Mouse (Mus musculus) mouse trophoblast stem cell (cell line): ENCODE results near the gene Akip1.

Experiments
- in situ Hi-C, 2 experiments: fragments of 300-500 bp; cut with MseI, MboI; formaldehyde crosslinking; loops; 2 replicates in 1 of 2; 3 replicates in 1 of 2; pipeline ENCODE4 v1.15.1; 2025

Akip1 gene

DNA sequence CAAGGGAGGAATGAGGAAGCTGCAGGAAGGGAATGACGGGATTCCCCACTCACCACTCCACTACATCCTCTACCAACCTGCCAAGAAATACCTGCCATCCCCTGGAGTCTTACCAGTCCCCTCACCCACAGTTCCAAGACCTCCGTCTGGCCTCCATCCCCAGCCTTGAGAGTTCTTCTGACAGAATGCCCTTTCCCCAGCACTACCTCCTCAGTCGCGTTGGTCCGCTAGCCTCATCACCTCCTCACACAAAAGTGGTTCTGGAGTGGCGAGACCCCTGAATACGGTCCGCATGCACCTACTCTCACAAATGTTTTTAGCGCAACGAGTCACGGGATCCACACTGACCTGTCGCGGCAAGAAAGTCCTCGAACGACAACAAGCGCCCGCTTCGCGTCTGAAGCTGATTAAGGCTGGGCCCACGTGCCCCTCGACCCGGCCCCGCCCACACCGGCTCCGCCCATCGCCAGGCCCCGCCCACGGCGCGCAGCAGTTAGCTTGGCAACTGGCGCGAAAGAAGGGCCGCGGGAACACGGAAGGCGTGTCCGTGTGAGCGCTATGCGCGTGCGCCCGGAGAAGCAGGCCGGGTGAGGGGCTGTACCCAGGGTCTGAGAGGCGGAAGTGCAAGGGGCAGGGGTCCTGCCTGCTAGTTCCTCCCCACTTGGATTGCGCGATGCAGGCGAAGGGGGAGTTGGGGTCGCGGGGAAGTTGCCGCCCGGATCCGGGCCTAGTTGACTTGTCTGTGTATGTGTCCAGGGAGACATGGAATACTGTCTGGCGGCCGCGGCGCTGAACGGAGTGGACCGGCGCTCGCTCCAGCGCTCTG, at the start of gene Akip1, which contains the start of gene St5:
Akip1 (plus strand) TSS at position 501 of the 826 bp plus-strand sequence.
St5 (minus strand) TSS at position 416 of the 826 bp plus-strand sequence.
- in situ Hi-C loops, result loop anchor here in 1 of 2 experiments (25.0 kb wide), 1 partner anchor 166 kb away; no protein-coding TSS in a partner anchor

DNA sequence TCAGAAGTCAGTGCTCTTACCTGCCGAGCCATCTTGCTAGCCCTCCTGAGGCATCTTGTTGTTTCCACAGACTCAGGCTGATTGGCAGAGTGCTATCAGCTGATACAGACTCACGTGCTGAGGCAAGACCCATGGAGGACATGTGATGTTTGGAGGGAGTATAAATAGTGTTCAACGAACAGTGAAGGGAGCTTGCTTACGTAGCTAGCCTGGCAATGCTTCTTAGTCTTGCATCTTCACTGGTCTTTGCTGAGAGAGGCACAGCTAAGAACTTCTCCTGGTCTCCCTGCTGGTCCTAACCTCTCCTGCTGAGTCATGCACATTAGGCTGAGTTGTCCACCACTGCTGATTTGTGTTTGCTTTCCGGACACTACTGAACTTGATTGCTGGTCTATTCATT, 48.6 kb upstream of the Akip1 start:
- in situ Hi-C loops, result no loop called here

DNA sequence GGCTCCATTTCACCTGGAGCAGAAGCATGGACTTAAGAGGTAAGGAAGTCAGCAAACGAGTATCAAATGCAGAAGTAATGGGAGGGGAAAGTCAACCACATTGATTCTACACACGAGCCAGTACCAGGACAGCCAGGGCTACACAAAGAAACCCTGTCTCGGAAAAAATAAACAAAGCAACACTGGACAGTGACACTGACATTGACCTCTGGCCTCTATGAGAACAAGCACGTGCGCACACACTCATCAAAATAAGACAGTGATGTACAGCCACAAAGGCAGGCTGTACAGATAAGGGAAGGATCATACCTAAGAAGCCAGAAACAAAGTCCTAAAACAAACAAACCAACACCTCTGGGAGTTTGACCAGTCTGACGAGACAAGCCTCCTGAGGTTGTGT, 45.6 kb upstream of the Akip1 start:
- in situ Hi-C loops, result no loop called here

DNA sequence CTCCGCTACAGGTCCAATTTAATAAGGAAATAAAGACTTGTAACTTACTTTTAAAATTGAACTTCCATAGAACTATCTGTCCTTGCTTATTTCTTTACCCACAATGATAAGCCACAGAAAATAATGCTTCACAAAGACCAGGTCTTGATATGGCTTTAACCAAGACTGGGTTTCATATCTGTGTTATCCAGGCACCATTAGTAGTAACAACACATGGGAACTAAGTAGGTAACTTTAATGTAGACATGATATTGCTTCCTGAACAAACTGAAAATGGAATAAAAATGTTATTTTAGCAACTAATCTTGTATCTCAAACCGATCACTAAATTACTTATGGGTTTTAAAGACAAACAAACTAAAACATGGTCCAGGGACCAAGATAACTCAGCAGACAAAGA, 44.2 kb upstream of the Akip1 start:
- in situ Hi-C loops, result no loop called here

DNA sequence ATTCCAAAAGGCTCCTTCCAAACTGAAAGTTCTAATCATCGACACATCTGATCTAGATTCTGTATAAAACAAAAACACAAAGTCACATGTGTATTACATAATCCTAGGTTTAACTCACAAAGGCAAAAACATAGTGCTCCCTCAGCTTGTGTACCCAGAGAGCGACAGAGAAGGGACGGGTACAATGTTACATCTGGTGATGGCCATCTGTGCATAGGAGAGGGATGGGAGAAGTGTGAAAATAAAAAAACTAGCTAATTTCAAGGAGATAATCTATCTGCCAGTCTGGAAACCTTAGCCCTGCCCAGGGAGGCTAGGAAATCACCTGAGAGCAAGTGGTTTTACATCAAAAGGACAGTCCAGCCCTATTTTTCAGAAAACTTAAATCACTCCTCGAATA, 40.9 kb upstream of the Akip1 start:
- in situ Hi-C loops, result no loop called here

DNA sequence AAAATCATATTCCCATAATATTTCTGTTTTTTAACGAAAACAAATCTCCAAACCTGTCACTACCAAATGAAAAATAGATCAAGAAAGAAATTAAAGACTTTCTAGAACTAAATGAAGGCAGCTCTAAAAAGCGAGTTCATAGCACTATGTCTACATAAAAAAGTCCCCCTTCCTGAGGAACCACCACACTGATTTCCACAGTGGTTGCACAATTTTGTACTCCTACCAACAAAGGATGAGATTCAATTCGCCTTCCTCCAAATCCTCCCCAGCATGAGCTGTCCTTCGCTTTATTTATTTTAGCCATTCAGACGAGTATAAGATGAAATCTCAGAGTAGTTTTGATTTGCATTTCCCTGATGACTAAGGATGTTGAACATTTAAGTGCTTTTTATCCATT, 36.8 kb upstream of the Akip1 start:
- in situ Hi-C loops, result no loop called here

DNA sequence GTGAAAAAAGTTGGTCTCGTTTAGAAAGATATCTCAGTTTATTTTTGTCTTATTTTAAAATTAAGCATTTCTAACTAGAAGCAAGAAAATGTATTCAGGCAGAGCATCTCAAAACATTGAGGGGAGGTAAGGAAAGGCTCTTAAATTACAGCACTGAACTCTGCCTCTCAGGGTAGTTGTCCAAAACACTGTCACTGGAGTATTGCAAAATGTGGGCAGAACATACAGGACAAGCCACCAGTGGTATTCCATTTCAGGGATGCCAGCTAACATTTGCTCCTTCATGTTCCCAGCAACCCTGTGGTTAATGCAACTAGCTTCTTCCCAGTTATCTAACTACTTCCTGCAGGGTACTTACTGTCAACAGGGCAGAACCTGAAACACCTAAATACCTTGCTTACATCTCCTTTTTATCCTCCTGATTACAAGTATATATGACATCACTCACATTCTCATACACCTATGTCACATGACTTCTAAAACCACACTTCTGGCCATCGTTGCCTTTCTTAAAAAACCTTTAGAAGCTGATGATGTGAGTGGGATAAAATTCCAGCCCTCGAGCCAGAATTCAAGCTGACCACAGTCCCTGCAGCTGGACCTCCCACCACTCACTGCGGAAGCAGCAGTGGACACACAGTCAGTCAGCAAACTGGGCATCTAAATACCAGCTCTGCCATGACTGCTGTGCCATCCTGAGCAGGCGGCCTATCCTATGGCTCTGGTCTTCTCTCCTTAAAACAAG, 33.9 kb upstream of the Akip1 start:
- in situ Hi-C loops, result no loop called here

DNA sequence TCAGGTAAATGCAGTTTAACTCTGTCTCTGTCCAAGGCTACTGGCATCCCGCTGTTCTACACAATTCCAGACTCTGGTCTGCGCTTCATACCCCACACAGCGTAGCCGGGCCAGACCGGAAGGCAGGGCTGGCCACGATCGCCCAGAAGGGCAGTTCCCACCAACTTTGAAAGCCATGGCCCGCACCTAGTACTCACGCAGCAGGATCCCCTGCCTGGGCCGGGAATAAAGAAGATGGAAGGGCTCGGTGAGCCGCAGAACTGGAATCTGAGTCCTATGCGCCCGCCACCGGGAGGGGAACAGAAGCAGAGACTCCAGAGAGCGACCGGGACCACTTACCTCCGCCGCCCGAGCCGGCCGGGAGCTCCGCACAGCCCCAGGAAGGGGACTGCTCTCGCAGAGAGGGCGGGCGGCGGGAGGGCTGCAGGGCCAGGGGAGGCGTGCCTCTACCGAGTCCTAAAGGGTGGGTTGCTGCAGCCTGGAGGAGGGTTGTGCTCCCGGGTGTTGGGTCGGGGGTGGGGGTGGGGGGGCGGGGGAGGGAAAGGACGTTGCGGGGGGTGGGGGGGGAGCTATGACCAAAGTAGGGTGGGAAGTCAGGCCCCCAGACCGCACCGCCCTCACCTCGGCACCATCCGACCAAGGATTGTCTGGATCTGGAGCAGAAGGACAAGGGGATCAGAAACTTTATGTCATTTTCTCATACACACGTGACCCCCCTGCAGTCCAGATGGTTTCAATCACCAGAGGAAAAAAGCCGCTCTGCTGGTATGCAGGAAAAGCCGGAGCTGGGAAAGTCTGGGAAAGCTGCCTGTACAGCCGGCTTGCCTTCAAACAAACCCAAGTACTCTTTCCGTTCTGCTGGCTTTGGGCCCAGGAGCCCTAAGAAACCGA, 31.7 kb upstream of the Akip1 start:
- in situ Hi-C loops, result no loop called here

DNA sequence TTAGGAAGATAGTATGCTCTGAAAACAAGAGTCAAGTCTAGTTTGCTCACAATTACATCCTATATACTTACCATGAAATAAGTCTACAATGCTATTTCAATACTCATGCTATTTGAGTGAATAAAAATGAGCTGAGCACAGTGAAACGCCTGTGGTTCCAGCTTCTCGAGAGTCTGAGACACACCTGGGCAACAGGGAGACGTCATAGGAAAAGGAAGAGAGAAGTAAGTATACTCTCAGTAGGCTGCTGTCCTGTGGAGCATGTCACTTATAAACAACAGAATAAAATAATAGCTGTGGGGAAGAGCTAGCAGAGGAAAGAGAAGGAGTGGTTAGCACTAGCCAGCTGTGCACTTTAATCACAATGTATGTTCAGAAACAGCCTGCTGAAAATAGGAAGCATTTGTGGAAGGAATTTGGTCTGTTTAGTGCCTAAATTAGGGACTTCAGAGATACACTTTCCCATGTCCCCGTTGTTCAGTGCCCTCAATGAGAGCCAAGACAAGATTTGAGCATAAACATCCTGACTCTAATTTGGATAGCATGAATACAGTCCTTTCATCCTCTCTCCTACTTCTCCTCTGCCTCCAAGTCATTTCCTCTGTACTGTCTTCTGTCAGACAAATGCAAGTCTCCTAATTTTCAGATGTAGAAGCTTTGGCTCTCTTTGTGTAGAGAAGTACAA, 28.4 kb upstream of the Akip1 start:
- in situ Hi-C loops, result no loop called here

DNA sequence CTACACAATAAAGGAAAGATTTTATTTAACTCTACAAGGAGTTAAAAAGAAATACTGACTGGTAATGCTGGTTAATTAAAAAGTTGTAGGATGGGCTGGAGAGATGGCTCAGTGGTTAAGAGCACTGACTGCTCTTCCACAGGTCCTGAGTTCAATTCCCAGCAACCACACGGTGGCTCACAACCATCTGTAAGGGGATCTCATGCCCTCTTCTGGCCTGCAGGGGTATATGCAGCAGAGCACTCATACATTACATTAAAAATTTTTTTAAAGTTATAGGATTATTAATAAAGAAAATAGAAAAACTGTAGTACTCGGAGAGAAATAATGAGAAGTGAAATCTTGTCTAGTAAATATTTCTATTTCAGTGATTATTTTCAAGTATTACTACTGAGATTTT, 23.2 kb upstream of the Akip1 start:
- in situ Hi-C loops, result no loop called here

DNA sequence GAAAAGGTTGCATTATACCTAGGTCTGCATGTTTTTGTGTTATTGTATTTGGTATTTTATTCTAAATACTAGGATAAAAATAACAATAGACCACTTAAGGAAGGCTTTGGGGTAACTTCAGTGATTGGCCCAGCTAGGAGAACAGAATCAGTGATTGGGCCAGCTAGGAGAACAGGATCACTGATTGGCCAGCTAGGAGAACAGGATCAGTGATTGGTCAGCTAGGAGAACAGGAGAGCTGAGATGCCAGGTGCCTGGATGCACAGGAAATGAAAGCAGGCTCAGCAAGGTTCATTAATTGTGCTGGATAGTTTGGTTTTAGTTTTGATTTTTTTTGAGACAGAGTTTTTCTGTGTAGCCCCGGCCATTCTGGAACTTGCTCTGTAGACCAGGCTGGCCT, 22.6 kb upstream of the Akip1 start:
- in situ Hi-C loops, result no loop called here

DNA sequence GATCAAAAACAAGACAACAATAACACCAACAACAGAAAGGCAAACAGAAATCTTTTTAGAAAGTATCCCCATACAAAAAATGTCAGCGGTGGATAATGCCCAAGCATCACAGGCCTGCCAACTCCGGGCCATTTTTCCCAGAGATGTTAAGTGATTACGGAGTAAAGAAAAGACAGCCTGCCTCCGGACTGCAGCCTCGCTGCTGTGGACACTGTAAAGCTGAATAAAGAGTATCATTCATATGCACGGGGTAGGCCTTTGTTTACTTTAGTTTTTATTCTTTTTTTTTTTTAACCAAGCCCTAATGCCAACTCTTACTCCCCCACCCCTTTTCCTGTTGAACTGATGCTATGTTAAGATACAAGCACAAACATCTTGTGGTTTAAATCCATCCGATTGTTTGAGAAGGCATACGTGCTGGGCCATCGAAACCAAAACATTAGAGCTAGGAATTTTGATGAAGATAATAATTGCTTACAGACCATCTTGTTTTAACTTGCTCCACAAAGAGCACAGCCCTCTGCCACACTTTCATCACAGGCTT, 16.8 kb upstream of the Akip1 start:
- in situ Hi-C loops, result no loop called here

DNA sequence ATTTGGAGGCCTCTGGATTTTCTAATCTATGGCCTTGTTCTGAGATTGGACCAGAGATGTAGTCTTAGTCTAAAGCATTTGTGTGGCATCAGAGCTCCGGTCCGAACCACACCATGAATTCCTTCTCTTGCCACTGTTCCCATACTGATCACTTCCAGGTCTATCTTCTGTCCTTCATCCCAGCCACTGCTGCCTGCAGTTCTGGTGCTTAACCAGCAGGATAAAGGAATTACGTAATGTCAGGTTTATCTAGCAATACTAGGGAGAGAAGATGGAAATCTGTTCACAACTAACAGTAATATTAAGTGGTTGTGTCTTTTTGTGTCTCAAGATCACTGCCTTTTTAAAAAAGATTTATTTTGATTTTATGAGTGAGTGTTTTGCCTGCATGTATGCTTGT, 13.4 kb upstream of the Akip1 start:
- in situ Hi-C loops, result no loop called here

DNA sequence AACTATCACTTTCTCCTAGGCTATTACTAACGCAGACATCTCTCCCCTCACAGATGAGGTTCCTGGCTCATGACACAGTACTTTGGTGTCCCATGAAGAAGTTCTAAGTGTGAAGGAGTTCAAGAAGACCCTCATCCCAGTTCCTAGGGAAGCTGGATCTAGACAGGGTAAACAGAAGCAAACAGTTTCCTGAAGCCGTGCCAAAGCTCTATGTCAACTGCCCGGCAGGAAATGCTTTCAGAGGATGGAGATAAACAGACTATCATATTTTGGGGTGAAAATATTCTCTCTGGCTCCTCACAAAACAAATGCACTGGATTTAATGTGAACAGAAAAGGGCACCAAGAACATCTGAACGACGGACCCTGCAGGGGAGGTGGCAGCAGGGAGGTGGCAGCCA, 12.5 kb upstream of the Akip1 start:
- in situ Hi-C loops, result no loop called here

DNA sequence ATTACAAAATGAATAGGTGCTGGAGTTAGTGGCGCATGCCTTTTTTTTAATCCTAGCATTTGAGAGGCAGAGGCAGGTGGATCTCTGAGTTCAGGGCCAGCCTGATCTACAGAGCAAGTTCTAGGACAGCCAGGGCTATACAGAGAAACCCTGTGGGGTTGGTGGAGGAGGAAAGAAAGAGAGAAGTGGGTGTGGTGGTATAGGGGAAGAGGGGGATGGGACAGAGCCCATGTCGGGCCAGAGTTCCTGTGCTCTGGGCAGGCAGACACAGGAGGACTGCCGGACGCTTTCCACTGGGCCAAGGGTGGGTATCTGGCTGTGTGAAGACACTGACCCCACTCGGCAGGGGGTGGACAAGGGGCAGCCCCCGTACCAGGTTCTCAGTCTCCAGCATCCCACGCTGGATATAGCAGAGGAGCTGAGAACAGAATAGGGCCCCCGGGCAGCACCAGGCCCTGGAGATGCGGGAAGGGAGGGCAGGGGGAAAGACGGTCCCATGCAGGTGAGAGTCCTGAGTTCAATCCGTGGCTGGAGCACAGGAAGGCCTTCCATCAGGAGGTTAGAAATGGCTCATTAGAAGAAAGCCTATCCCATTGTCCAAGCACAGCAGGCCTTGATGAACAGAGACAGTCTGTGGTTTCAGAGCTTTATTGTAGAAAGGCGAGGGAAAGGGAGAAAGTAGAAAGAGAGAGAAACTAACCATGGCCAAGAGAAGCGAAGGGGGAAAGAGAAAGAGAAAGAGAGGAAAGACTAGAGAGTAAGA, 8.7 kb upstream of the Akip1 start:
- in situ Hi-C loops, result no loop called here

DNA sequence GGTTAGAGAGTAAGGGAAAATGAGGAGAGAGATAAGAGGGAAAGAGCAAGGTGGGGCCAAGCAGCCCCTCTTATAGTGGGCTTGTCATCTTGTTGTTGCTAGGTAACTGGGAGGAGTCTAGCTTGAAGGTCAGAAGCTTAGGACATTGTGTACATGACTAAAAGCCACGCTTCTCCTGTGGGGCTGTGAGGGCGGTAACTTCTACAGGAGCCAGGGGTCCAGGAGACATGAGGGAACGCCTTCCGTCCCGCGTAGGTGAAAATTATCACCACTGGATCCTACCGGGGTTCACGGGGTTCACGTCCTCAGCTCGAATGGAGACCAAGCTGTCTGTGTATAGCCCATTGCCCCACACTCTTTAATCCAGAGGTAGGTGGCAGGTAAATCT, 8.2 kb upstream of the Akip1 start:
- in situ Hi-C loops, result no loop called here

DNA sequence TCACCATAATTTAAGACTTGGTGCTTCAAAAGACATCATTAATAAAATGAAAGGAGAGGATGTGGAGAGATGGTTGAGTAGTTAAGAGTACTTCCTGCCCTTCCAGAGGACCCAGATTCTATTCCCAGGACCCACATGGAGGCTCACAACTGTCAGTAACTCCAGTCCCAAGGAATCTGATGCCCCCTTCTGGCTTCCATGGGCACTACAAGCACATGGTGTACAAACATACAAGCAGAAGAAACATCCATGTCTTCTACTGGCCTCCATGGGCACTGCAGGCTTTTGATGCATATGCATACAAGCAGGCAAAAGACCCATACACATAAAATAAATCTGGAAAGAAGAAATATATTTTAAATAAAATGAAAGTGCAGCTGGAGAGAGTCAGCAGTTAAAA, 3.3 kb upstream of the Akip1 start:
- in situ Hi-C loops, result loop anchor here in 1 of 2 experiments (25.0 kb wide), 1 partner anchor 163 kb away; no protein-coding TSS in a partner anchor

DNA sequence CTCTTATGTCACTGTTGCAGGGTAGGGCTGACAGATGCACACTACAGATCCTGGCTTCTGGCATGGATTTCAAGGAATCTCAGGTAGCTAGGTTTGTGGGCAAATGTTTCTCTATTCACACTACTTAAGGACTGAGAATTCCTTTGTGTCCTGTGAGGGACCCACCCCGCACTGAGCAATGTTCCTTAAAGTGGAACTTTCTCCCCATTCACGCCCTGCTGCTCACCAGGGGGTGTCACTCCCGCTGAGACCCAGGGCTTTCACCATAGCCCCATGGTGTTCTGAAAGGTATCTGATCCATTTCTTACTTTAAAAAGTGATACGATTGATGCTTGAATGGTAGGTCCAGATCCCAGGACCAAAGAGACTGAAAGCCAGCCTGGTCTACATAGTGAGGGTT, 769 bp upstream of the Akip1 start:
- in situ Hi-C loops, result loop anchor here in 1 of 2 experiments (25.0 kb wide), 1 partner anchor 165 kb away; no protein-coding TSS in a partner anchor

DNA sequence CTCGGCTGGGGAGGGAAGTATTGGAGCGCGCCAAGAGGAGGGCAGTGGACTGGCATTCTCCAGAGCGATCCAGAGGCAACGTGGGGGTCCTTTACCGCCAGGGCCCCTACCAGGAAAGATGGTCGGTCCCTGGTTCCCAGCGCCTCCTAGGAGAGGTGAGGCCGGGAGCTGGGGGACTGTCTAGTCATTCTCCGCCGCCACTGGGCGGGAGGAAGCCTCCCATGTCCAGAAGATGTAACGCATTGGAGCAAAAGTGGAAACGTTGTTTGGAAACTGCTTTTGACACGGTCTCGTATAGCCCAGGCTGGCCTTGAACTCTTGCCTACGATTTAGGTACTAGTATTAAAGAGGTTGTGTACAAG, 507 bp downstream of the Akip1 start:
- in situ Hi-C loops, result loop anchor here in 1 of 2 experiments (25.0 kb wide), 1 partner anchor 167 kb away; no protein-coding TSS in a partner anchor

DNA sequence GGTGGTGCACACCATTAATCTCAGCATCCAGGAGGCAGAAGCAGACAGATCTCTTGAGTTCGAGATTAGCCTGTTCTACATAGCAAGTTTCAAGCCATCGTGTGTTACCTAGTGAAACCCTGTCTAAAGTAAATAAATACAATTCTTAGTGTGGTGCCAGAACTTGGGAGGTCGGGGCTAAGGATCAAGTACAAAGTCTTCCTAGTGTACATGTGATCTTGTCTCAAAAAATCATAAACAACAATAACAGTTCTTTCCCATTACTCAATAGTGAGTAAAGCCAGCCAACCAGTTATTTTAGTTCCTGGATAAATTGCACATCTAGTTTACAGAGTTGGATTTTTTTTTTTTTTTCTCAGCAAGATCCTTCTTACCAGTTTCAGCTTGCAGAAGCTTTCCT, 971 bp downstream of the Akip1 start:
- in situ Hi-C loops, result loop anchor here in 1 of 2 experiments (25.0 kb wide), 1 partner anchor 167 kb away; no protein-coding TSS in a partner anchor
